Mouse (Mus musculus): ENCODE data around the gene Pmel.

- TF ChIP-seq CTCF (IDR thresholded peaks at IDR 0.05 in 2 of 3, conservative IDR thresholded peaks at IDR 0.05 in 1 of 3; ENCODE audit: control insufficient read depth in 1 of 3, insufficient read depth in 1 of 3, low read depth in 2 of 3, low read length in 3 of 3, poor library complexity in 1 of 3, severe bottlenecking in 1 of 3): no peak
- TF ChIP-seq EP300 (IDR thresholded peaks at IDR 0.05; ENCODE audit: low read depth in 1 of 2, low read length in 2 of 2): no peak; a peak in 1 of 4 replicates
- no peak for TF ChIP-seq SMC3 (IDR thresholded peaks at IDR 0.05; ENCODE audit: low read depth, low read length)
- no peak for TF ChIP-seq TCF12 (IDR thresholded peaks at IDR 0.05; ENCODE audit: low read depth, low read length)
- no peak for TF ChIP-seq USF1 (IDR thresholded peaks at IDR 0.05; ENCODE audit: low read depth, low read length)
- TF ChIP-seq KAT2A (conservative IDR thresholded peaks at IDR 0.05; ENCODE audit: low read depth, low read length): no peak
- no peak for TF ChIP-seq MAX (IDR thresholded peaks at IDR 0.05; ENCODE audit: low read length)
- no peak for TF ChIP-seq CHD2 (IDR thresholded peaks at IDR 0.05; ENCODE audit: low read length)
- no peak for TF ChIP-seq POLR2AphosphoS2 (IDR thresholded peaks at IDR 0.05; ENCODE audit: low read length)
- no peak for TF ChIP-seq MYC (IDR thresholded peaks at IDR 0.05; ENCODE audit: low read depth, low read length)
- no peak for TF ChIP-seq GATA1 (IDR thresholded peaks at IDR 0.05; ENCODE audit: low read depth, low read length)
- no peak for TF ChIP-seq CHD1 (IDR thresholded peaks at IDR 0.05; ENCODE audit: low read depth, low read length)
- TF ChIP-seq GABPA (IDR thresholded peaks at IDR 0.05; ENCODE audit: low read depth, low read length): no peak
- TF ChIP-seq TAL1 (IDR thresholded peaks at IDR 0.05; ENCODE audit: low read length): no peak
Measured at GRCm38 (mm10) chr10:128695411-128695991, 8.5 kb upstream of the Pmel start.
